Mouse (Mus musculus) testis, postnatal 14 days (tissue): ENCODE data around the gene Mroh2b.

Experiments
- DNase-seq: peaks from one replicate; pipeline ENCODE4 v3.0.0; 2021; ENCODE audit warnings: low spot score

The Mroh2b gene

GRCm38 (mm10) chr15:4898437-4898836, at the start of gene Mroh2b:
Mroh2b (plus strand) TSS chr15:4898737.
- no peak for DNase-seq

- no peak for DNase-seq
These were observed 48.5 kb upstream of the Mroh2b start for GRCm38 (mm10) chr15:4850015-4850414.

GRCm38 (mm10) chr15:4894962-4895361, 3.6 kb upstream of the Mroh2b start:
- no peak for DNase-seq

GRCm38 (mm10) chr15:4934731-4935130, 36.2 kb downstream of the Mroh2b start:
- DNase-seq, result no peak

GRCm38 (mm10) chr15:4973355-4973754, 74.8 kb downstream of the Mroh2b start:
- no peak for DNase-seq

GRCm38 (mm10) chr15:5002903-5003302, 104.4 kb downstream of the Mroh2b start:
- DNase-seq, result no peak

- no peak for DNase-seq
These were observed 105.1 kb downstream of the Mroh2b start for GRCm38 (mm10) chr15:5003503-5004196.

- DNase-seq, result no peak
These were observed 111.1 kb downstream of the Mroh2b start for GRCm38 (mm10) chr15:5009644-5010107.
